Mouse (Mus musculus) midbrain, postnatal 0 days (tissue): ENCODE measurements at regions not wholly inside any gene's neighbourhood (a gene's known extent, or its start where the extent isn't known, plus 50 kb on each side); places are given as distances from the start of the nearest gene placed in this dataset.

Experiments used
- ATAC-seq: fragments of 200-750 bp; cut with Nextera tagmentation; 2 replicates; pipeline ENCODE4 v1.8.0; 2017; ENCODE audit warnings: moderate number of reproducible peaks, mild to moderate bottlenecking, moderate TSS enrichment, moderate library complexity; ENCODE audit not compliant: low FRiP score
- DNase-seq: peaks from one replicate; pipeline ENCODE4 v3.0.0-alpha.2; 2015; ENCODE audit warnings: low spot score
- H3K27ac ChIP-seq: fragments of 300-500 bp; sonication (generic); 2 replicates; pipeline ENCODE4 v1.5.1; 2014; ENCODE audit warnings: low read depth, mild to moderate bottlenecking, low read length, mixed read lengths
- H3K27me3 ChIP-seq: fragments of 300-500 bp; sonication (generic); 2 replicates; pipeline ENCODE4 v1.6.1; 2014; ENCODE audit warnings: low read length, control low read depth, mixed read lengths; ENCODE audit not compliant: insufficient read depth
- H3K36me3 ChIP-seq: fragments of 300-500 bp; sonication (generic); 2 replicates; pipeline ENCODE4 v1.6.1; 2014; ENCODE audit warnings: low read length, control low read depth, mixed read lengths; ENCODE audit not compliant: insufficient read depth
- H3K4me1 ChIP-seq: fragments of 300-500 bp; sonication (generic); 2 replicates; pipeline ENCODE4 v1.6.1; 2014; ENCODE audit warnings: mild to moderate bottlenecking, control low read depth, antibody characterized with exemption, low read length, mixed read lengths; ENCODE audit not compliant: insufficient read depth
- H3K4me2 ChIP-seq: fragments of 300-500 bp; sonication (generic); 2 replicates; pipeline ENCODE4 v1.6.1; 2014; ENCODE audit warnings: low read depth, mild to moderate bottlenecking, low read length, mixed read lengths; ENCODE audit not compliant: poor library complexity, severe bottlenecking
- H3K4me3 ChIP-seq: fragments of 300-500 bp; sonication (generic); 2 replicates; pipeline ENCODE4 v1.5.1; 2014; ENCODE audit warnings: low read depth, mild to moderate bottlenecking, low read length, moderate library complexity
- H3K9ac ChIP-seq: fragments of 300-500 bp; sonication (generic); replicated peaks from 2 replicates; pipeline ENCODE4 v1.6.1; 2014; ENCODE audit warnings: mild to moderate bottlenecking, low read length, moderate library complexity, mixed read lengths; ENCODE audit not compliant: poor library complexity, severe bottlenecking
- H3K9me3 ChIP-seq: fragments of 300-500 bp; sonication (generic); 2 replicates; pipeline ENCODE4 v1.6.1; 2016; ENCODE audit warnings: low read length, control low read depth
- CTCF ChIP-seq: IDR thresholded peaks from 2 replicates; pipeline ENCODE4 v1.5.1; 2016; ENCODE audit warnings: antibody characterized with exemption, mild to moderate bottlenecking
- WGBS: fragments of 180-500 bp; shearing (Covaris S2); extraction: QIAGEN DNeasy Blood & Tissue Kit; methylation state at CpG from one replicate; pipeline ENCODE4 v1.1.7; 2014; 5-methylcytosine and 5-hydroxymethylcytosine counted together

DNA sequence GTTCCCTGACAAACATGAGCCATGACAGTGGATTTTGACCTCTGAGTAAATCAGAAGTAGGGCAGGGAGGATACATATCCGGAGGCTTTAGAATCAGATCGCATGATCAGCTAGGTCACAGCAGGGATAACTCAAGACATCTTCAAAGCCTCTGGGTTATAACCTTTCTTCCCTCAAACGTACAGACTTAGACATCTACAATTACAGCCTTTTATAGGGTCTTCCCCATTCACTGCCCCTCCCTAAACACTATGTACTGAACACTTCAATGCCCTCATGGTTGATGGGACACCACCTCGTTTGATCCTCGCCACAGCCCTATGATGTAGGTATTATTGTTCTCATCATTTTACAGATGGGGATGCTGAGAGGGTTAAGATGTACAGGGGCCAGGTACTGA lies 163.8 kb upstream of the Mpped2 start:
- 75% methylated on average over 5 of the region's 5 CpGs for WGBS

DNA sequence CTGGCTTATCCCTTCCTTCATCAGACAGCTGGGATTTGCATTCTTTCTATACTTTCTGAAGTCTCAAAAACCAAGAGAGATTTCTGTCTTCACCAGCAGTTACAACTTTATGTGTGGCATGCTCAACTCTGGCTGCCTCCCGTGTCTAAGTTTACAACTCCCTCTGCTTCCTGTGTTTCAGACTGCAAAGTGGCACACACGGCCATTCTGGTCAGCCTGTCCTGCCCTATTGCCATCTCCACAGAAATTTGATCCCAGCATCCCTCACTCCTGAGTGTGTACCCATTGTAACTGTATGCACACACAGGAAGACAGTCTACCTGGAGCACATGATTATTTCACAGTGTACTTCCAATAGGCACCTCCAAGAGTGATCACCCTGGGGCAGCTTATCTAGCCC lies 163.3 kb upstream of the Mpped2 start:
- WGBS, result 70% methylated on average over 2 of the region's 2 CpGs
- Histone ChIP-seq H3K36me3 (no peaks in the 10 kb centered on the region), H3K9ac (no peak overlapping the region), H3K4me1 (no peaks in the 10 kb centered on the region), H3K27ac (no peak overlapping the region), H3K27me3 (no peaks in the 10 kb centered on the region), H3K4me2 (no peak overlapping the region), H3K4me3 (no peak overlapping the region), H3K9me3 (no peaks in the 10 kb centered on the region)
- DNase-seq (no peak), ATAC-seq (no peak)
- no peak for TF ChIP-seq CTCF

More for the DNA sequence above, 163.8 kb upstream of the Mpped2 start:
- ATAC-seq, result no peak
- H3K27ac ChIP-seq, result no peak overlapping the region
- H3K4me1 ChIP-seq, result no peaks in the 10 kb centered on the region
- H3K4me2 ChIP-seq, result no peak overlapping the region
- H3K9ac ChIP-seq, result no peak overlapping the region
- no peak for DNase-seq
- no peaks in the 10 kb centered on the region for H3K27me3 ChIP-seq
- no peaks in the 10 kb centered on the region for H3K9me3 ChIP-seq
- H3K36me3 ChIP-seq, result no peaks in the 10 kb centered on the region
- no peak overlapping the region for H3K4me3 ChIP-seq
- no peak for TF ChIP-seq CTCF

DNA sequence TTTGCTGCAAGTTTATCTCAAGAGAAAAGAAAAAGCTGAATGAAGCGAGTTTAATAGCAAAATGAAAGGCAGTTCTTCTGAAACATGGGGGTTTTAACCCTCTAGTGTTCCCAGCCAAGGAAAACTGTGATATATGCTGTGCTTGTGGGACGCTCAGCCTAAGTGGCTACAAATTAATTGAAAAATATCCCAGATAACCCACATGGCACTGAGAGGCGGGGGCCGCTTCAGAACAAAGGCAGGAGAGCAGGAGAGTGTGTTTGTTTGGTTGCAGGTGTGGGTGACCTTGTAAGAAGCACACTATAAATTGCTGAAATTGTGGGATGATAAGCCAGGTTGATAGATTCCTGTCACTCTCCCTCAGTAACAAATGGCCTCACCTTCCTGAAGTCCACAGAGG lies 154.7 kb upstream of the Mpped2 start:
- Histone ChIP-seq H3K9me3 (no peaks in the 10 kb centered on the region), H3K27me3 (no peaks in the 10 kb centered on the region), H3K4me2 (no peak overlapping the region), H3K27ac (0 out of 2 replicates have a peak overlapping the region, but pooled peaks have one; percentile 32), H3K4me3 (no peak overlapping the region), H3K9ac (no peak overlapping the region), H3K36me3 (no peaks in the 10 kb centered on the region), H3K4me1 (no peaks in the 10 kb centered on the region)
- DNase-seq (no peak), ATAC-seq (no peak)
- 70% methylated on average over 4 of the region's 4 CpGs for WGBS
- TF ChIP-seq CTCF, result no peak

DNA sequence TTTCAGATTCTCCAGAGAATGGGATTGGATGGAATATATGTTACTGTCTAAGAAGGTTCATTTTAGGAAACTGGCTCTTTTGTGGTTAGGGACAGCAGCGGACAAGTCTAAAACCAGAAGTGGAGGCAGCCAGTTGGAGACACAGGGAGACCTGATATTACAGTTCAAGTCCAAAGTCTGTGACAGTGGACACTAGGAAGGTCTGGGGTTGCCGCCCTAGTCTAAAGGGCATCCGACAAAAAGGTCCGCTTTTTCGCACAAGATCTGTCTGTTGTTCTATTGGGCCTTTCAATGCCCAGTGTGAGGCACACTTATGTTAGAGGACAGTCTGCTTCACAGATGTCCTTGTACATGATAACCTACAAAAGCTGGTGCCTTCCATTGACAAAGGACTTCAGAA lies 152.9 kb upstream of the Mpped2 start:
- ATAC-seq, result no peak
- Histone ChIP-seq H3K27ac (no peak overlapping the region), H3K4me3 (no peak overlapping the region), H3K9me3 (no peaks in the 10 kb centered on the region), H3K36me3 (no peaks in the 10 kb centered on the region), H3K9ac (no peak overlapping the region), H3K4me1 (no peaks in the 10 kb centered on the region), H3K27me3 (no peaks in the 10 kb centered on the region), H3K4me2 (no peak overlapping the region)
- WGBS, result 94% methylated on average over 5 of the region's 5 CpGs
- DNase-seq, result no peak
- TF ChIP-seq CTCF, result no peak

DNA sequence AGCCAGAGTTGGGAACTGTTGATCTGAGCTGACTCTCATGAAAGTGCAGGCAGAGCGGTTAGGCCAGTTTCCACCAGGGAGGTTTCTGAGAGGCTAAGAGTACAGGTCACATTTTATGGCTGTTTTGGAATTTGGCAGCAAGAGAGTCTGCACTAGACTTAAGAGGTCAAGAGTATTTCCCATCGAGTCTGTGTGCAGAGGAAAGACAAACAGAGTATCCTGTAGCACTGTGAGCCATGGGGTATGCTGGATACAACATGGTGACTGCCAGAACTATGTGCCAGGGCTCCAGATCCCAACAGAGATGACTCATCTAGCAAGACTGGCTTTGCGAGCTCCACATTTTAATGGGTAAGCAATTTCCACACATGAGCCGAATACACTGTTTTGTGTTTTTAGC lies 146.0 kb upstream of the Mpped2 start:
- Histone ChIP-seq H3K4me2 (no peak overlapping the region), H3K9ac (no peak overlapping the region), H3K36me3 (no peaks in the 10 kb centered on the region), H3K27ac (no peak overlapping the region), H3K4me3 (no peak overlapping the region), H3K27me3 (no peaks in the 10 kb centered on the region), H3K4me1 (no peaks in the 10 kb centered on the region), H3K9me3 (no peaks in the 10 kb centered on the region)
- no peak for ATAC-seq
- no peak for TF ChIP-seq CTCF
- WGBS, result 91% methylated on average over 4 of the region's 4 CpGs
- DNase-seq, result no peak

DNA sequence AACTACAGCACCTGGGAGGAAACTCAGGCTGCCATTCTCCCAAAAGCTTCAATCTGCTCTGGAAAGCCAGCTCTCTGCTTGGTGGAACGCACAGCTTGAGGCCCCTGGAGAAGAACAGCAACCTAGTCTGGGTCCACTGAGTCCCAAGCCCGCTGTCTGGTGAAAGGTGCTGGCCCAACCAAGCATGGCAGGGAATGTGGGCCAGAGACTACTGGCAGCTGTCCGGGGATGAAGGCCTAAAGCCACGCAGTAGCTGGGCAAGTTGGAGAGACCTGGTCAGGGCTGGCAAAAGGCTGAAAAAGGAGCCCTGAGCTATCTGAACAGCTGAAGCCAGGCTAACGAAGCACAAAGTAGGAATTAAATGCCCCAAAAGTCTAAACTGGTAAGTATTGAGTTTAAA lies 139.4 kb upstream of the Mpped2 start:
- no peaks in the 10 kb centered on the region for H3K36me3 ChIP-seq
- no peak for ATAC-seq
- 71% methylated on average over 5 of the region's 5 CpGs for WGBS
- H3K4me2 ChIP-seq, result no peak overlapping the region
- no peaks in the 10 kb centered on the region for H3K9me3 ChIP-seq
- DNase-seq, result no peak
- H3K27me3 ChIP-seq, result no peaks in the 10 kb centered on the region
- no peak for TF ChIP-seq CTCF
- H3K4me1 ChIP-seq, result no peaks in the 10 kb centered on the region
- no peak overlapping the region for H3K27ac ChIP-seq
- H3K4me3 ChIP-seq, result no peak overlapping the region
- H3K9ac ChIP-seq, result no peak overlapping the region
